Mouse (Mus musculus): ENCODE data around the gene Ralgds.
"Not testable (repeated sequence)": the region's sequence is repeated elsewhere in the genome, so short reads cannot be mapped to it uniquely, and the experiment has no call there.

- TF ChIP-seq CTCF, EP300 (IDR thresholded peaks at IDR 0.05; ENCODE audit: low read depth): not testable (repeated sequence)
Measured at GRCm38 (mm10) chr2:28472011-28472410, 40.9 kb upstream of the Ralgds start.
